Comparison of ENCODE assay signal across 8 mouse cellular contexts in genomic region chr8:95426781-95427281, GRCm38 (mm10). TPM values are rescaled to one million over a fixed set of nuclear protein-coding genes. Genes with fewer than 3 reads are reported as not detected.
A peak's percentile ranks its signal among the peaks of the same experiment; 100 is the strongest.
DNase-seq lines count a peak whose midpoint lies in the region; ATAC-seq and TF ChIP-seq lines count a peak whose summit lies in the region.

No protein-coding gene starts in this region.

- H3K79me2 ChIP-seq in myocyte (ENCODE audit: control insufficient read depth, insufficient read depth): peaks cover 67% of the 10 kb centered on the region

- 52% methylated on average over 2 of the region's 2 CpGs for WGBS in kidney, postnatal 0 days

- H3K27ac ChIP-seq in kidney, postnatal 0 days: peak overlapping the region; percentile 79

- no peaks in the 10 kb centered on the region for H3K9me3 ChIP-seq in kidney, postnatal 0 days (replicated peaks; ENCODE audit: low read length)

- ATAC-seq in kidney, postnatal 0 days (replicated peaks; ENCODE audit: low FRiP score, low read depth): no peak

- no peak overlapping the region for H3K4me2 ChIP-seq in kidney, postnatal 0 days (ENCODE audit: low read length)
- peak overlapping the region; percentile 48 for H3K4me2 ChIP-seq in myocyte (ENCODE audit: low read depth)

- H3ac ChIP-seq in myocyte (ENCODE audit: control insufficient read depth, insufficient read length): no peak overlapping the region

- peaks cover 23% of the 10 kb centered on the region for H3K4me1 ChIP-seq in kidney, postnatal 0 days (replicated peaks; ENCODE audit: insufficient read depth, low read length)

- H3K4me3 ChIP-seq in kidney, postnatal 0 days (replicated peaks; ENCODE audit: low read depth, low read length): no peak overlapping the region
- H3K4me3 ChIP-seq in myocyte: no peak overlapping the region

- H3K27me3 ChIP-seq in kidney, postnatal 0 days (ENCODE audit: insufficient read depth, low read length): no peaks in the 10 kb centered on the region
- no peaks in the 10 kb centered on the region for H3K27me3 ChIP-seq in myocyte (ENCODE audit: control insufficient read depth, insufficient read depth, insufficient read length)

- no peak overlapping the region for H3K9ac ChIP-seq in kidney, postnatal 0 days (ENCODE audit: low read depth, low read length)

- peak; percentile 31 for DNase-seq in adrenal gland, postnatal 10 days
- DNase-seq in adrenal gland, postnatal 14 days: no peak
- peak; percentile 91 for DNase-seq in Muller cell, postnatal 12 days (ENCODE audit: inconsistent ontology term)
- DNase-seq in heart, adult 18-20 months: peak; percentile 66 to 73
- no peak for DNase-seq in kidney, postnatal 0 days (ENCODE audit: low spot score)
- no peak for DNase-seq in urinary bladder, postnatal 25 days (ENCODE audit: low spot score)
- DNase-seq in spleen, adult 18-20 months: no peak

- TF ChIP-seq CTCF in kidney, postnatal 0 days (IDR thresholded peaks at IDR 0.05; ENCODE audit: low read depth): no peak

- TF ChIP-seq POLR2A in myocyte (IDR thresholded peaks at IDR 0.05; ENCODE audit: insufficient read length, low read depth): no peak

- H3K36me3 ChIP-seq in kidney, postnatal 0 days (ENCODE audit: insufficient read depth, low read length): peaks cover 10% of the 10 kb centered on the region; the same call in 1 of the 2 replicates
- H3K36me3 ChIP-seq in myocyte (ENCODE audit: control insufficient read depth, insufficient read depth): peaks cover 12% of the 10 kb centered on the region

TF ChIP-seq in myocyte, 11 proteins besides CTCF, POLR2A, EP300 and RAD21:
- TF ChIP-seq E2F4 (IDR thresholded peaks at IDR 0.05; ENCODE audit: insufficient read depth) (no peak), POLR2AphosphoS2 (IDR thresholded peaks at IDR 0.05; ENCODE audit: insufficient read length, low read depth) (no peak), USF1 (IDR thresholded peaks at IDR 0.05; ENCODE audit: low read depth) (no peak), MAX (IDR thresholded peaks at IDR 0.05; ENCODE audit: low read depth) (no peak), TCF3 (IDR thresholded peaks at IDR 0.05; ENCODE audit: insufficient read length, low read depth) (no peak), CEBPB (IDR thresholded peaks at IDR 0.05; ENCODE audit: insufficient read depth, poor library complexity, severe bottlenecking) (no peak), REST (IDR thresholded peaks at IDR 0.05; ENCODE audit: insufficient read depth, insufficient read length) (no peak), SRF (IDR thresholded peaks at IDR 0.05; ENCODE audit: control insufficient read depth, insufficient read length, low read depth) (no peak), MYOG (IDR thresholded peaks at IDR 0.05; ENCODE audit: control insufficient read depth in 1 of 3, insufficient read depth in 1 of 3, insufficient read length in 2 of 3, low read depth in 2 of 3) (no peak), TCF12 (IDR thresholded peaks at IDR 0.05; ENCODE audit: insufficient read depth, poor library complexity, severe bottlenecking) (no peak), MYOD1 (IDR thresholded peaks at IDR 0.05; ENCODE audit: control insufficient read depth in 1 of 3, insufficient read length in 2 of 3, low read depth in 2 of 3) (no peak)

RNA-seq across cellular contexts. Expression of gene Cfap20, which starts 7.8 kb away (rescaled TPM):
- 10 to 100 TPM; 48.4 to 57.7 TPM for total RNA-seq in adrenal gland, postnatal 10 days (2021)
- total RNA-seq in adrenal gland, postnatal 14 days (2021): 46.8 and 47.4 TPM in 2 replicates
- 10 to 100 TPM; 17.5 to 25.3 TPM for total RNA-seq in heart, adult 18-20 months (2021)
- 126 and 129 TPM in 2 replicates for polyA plus RNA-seq in kidney, postnatal 0 days (2015; fragmentation: Nextera tagmentation; extraction: Ambion mirVana)
- polyA plus RNA-seq in myocyte (2012; fragmentation: generic; extraction: Trizol): 39.9 TPM

Comparison
In these comparisons a context has a peak if more than half of its experiments do, and no peak if none do; other contexts are left out.
1. DNase-seq: peak in adrenal gland, postnatal 10 days (single experiment), Muller cell, postnatal 12 days (single experiment) and heart, adult 18-20 months (2 of 2); none in adrenal gland, postnatal 14 days (single experiment), kidney, postnatal 0 days (single experiment), urinary bladder, postnatal 25 days (single experiment) and spleen, adult 18-20 months (0 of 2).